Mouse (Mus musculus): ENCODE measurements at regions not wholly inside any gene's neighbourhood (a gene's known extent, or its start where the extent isn't known, plus 50 kb on each side); places are given as distances from the start of the nearest gene placed in this dataset.
"Not testable (repeated sequence)": the region's sequence is repeated elsewhere in the genome, so short reads cannot be mapped to it uniquely, and the experiment has no call there.

DNA sequence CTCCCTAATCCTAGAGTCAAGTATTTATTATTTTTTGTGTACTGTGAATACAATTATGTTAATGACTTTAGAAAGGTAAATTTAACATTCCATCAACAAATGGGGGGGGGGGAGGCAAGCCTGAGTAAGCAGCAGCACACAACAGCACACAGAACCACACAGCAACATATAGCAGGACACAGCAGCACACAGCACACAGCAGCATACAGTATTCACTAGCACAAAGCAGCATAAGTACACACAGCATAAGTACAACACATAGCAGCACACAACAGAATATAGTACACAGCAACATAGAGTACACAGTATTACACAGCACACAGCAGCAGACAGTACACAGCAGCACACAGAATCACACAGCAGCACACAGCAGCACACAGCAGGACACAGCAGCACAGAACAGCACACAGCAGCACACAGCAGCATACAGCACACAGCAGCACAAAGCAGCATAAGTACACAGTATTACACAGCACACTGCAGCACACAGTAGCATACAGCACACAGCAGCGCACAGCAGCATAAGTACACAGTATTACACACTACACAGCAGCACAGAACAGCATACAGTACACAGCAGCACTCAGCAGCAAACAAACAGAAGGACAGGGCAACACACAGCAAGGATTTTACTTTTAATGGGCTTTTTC is 605.7 kb downstream of the Tbl1xr1 start:
- DNase-seq (ENCODE audit: low spot score in 2 of 2): no peak

DNA sequence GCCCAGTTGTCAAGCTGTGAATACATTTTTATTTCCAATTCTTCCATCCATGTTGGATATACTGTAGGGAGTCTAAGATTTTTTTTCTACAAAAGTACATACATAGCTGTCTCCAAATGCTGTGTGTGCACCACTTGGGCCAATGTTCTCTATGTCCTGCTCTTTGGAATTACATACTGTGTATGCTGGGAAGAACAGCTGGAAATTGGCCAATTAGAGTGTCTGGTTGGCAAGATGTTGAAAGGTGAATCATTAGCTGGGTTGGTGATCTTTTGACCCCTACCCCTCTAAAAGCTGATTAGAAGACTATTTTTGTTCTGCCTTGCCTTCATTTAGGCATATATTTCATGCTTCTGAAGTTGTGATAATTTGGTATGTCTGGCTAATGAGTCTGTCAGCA is 622.9 kb downstream of the Tbl1xr1 start:
- no peak for DNase-seq (ENCODE audit: low spot score in 2 of 2)

DNA sequence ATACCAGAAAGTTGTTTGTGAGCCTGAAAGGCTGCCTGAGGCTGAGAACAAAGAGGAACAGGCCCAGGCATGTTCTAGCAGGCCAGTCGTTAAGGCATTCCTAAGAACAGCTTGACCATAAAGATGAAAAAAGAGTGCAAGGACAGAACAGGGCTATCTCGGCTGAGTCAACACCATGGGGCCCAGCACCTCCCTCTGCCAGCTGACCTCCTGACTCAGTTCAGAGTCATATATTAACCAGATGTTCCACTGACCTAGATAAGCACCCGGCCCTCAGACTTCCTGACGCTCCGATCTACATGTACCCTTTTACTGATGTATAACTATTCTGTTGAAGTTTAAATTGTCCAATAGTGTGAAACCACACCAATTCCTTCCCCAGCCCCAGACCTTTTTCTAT is 625.0 kb downstream of the Tbl1xr1 start:
- DNase-seq (ENCODE audit: low spot score in 2 of 2): not testable (repeated sequence)

DNA sequence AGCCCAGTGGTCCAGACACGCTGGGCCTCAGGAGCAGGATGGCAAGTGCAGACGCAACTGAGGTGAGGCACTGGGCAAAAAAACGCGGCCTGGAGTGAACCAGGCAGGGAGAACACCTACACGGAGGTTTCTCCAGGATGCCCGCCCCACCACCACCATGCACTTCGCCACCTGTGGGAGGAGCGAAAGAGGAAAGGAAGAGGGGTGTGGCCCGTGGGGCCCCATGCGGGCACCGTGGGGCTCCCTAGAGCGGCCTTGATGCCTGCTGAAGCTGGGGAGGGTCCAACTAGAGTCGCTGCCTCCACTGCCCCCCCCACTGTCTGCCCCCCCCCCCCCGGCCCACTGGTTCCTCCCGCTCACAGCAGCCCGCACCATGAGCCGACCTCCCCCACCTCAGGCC is 629.2 kb downstream of the Tbl1xr1 start:
- no peak for DNase-seq (ENCODE audit: low spot score in 2 of 2)

DNA sequence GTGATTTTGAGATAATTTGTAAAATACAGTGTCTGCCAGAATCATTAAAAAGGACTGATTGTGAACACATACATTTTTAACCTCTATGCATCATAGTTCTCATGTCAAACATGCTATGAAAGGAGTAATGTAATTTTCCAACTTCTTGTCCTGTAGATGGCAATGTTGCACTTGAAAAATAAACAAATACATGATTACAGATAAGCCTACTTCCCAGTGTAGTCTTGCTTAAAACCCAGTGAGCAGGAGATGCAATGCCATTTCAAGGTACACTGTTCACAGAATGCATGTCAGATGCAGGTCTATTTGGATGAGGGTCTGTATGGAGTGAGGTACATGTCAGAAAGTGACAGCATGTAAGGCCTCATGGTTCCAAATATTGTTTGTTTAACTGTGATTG is 668.6 kb downstream of the Tbl1xr1 start:
- DNase-seq (ENCODE audit: low spot score in 2 of 2): peak; percentile 3 to 9

All from layer of hippocampus, postnatal 10 days (tissue).